Mouse (Mus musculus) neural tube, embryonic 11.5 days (tissue): ENCODE measurements at regions not wholly inside any gene's neighbourhood (a gene's known extent, or its start where the extent isn't known, plus 50 kb on each side); places are given as distances from the start of the nearest gene placed in this dataset.

Experiments
- ATAC-seq: fragments of 200-750 bp; cut with Nextera tagmentation; 2 replicates; pipeline ENCODE4 v1.8.0; 2017; ENCODE audit warnings: moderate number of reproducible peaks, mild to moderate bottlenecking, moderate TSS enrichment, moderate library complexity; ENCODE audit not compliant: insufficient read depth, low FRiP score, low TSS enrichment
- DNase-seq: peaks from one replicate; pipeline ENCODE4 v3.0.0-alpha.2; 2015; ENCODE audit warnings: low spot score
- H3K27ac ChIP-seq: fragments of 300-500 bp; sonication (generic); 2 replicates; pipeline ENCODE4 v1.5.1; 2014; ENCODE audit warnings: low read depth, mild to moderate bottlenecking, low read length
- H3K27me3 ChIP-seq: fragments of 300-500 bp; sonication (generic); 2 replicates; pipeline ENCODE4 v1.6.1; 2014; ENCODE audit warnings: mild to moderate bottlenecking, low read length, mixed read lengths; ENCODE audit not compliant: control insufficient read depth, insufficient read depth
- H3K36me3 ChIP-seq: fragments of 300-500 bp; sonication (generic); 2 replicates; pipeline ENCODE4 v1.6.1; 2014; ENCODE audit warnings: mild to moderate bottlenecking, low read length, moderate library complexity, mixed read lengths; ENCODE audit not compliant: control insufficient read depth, insufficient read depth
- H3K4me1 ChIP-seq: fragments of 300-500 bp; sonication (generic); 2 replicates; pipeline ENCODE4 v1.6.1; 2014; ENCODE audit warnings: low read length, mixed read lengths; ENCODE audit not compliant: control insufficient read depth, insufficient read depth
- H3K4me2 ChIP-seq: fragments of 300-500 bp; sonication (generic); 2 replicates; pipeline ENCODE4 v1.6.1; 2014; ENCODE audit warnings: low read depth, mild to moderate bottlenecking, moderate library complexity
- H3K4me3 ChIP-seq: fragments of 300-500 bp; sonication (generic); 2 replicates; pipeline ENCODE4 v1.5.1; 2014; ENCODE audit warnings: low read depth, low read length
- H3K9ac ChIP-seq: fragments of 300-500 bp; sonication (generic); 2 replicates; pipeline ENCODE4 v1.6.1; 2014; ENCODE audit warnings: mild to moderate bottlenecking, low read length
- H3K9me3 ChIP-seq: fragments of 300-500 bp; sonication (generic); 2 replicates; pipeline ENCODE4 v1.6.1; 2016; ENCODE audit warnings: low read length; ENCODE audit not compliant: control insufficient read depth
- WGBS: fragments of 180-500 bp; shearing (Covaris S2); extraction: QIAGEN DNeasy Blood & Tissue Kit; methylation state at CpG from one replicate; pipeline ENCODE4 v1.1.7; 2014; 5-methylcytosine and 5-hydroxymethylcytosine counted together

- Histone ChIP-seq H3K27me3 (0 out of 2 replicates have a peak, but pooled peaks cover 2% of the 10 kb centered on the region), H3K9ac (no peak overlapping the region), H3K4me2 (no peak overlapping the region), H3K4me1 (peaks cover 7% of the 10 kb centered on the region), H3K9me3 (no peaks in the 10 kb centered on the region), H3K36me3 (no peaks in the 10 kb centered on the region), H3K27ac (no peak overlapping the region), H3K4me3 (no peak overlapping the region)
- no peak for DNase-seq
- WGBS, result 66% methylated on average over 8 of the region's 8 CpGs
- no peak for ATAC-seq
Observed at GRCm38 (mm10) chr9:61064714-61065305, 270.5 kb downstream of the Uaca start.

DNA sequence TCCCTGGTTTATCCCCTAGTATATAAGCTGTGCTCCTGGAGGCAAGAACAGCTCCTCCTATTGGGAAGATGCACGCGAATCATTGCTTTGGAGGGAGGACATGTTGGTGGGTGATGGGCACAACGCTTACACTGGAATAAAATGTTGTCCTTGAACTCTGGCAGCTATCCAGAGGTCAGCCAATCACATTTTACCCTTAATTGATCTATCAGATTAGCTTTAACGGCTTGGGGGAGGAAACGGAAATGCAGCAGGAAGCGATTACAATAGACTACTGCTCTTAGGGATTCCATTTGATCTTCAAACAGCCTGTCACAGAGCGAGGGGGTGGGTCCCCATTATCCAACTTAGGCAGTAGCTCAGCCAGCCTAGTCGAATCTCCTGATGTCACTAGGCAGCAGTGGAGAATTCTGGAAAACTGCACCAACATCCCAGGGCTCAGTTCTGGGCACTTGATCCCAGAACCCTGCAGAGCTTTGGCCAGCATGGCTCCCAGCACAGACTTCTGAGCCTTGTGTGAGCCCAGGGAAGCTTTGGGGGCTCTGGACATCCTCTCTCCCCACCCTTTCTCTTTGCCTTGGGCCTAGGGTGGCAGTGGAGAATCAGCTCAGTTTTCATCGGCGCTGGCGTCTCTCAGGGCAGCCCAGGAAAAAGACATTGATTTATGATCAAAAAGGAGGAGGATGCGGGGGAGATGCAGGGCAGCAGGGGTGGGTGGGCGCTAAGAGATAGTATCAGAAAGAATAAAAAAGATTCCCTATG lies 275.4 kb downstream of the Uaca start:
- Histone ChIP-seq H3K4me1 (peaks cover 20% of the 10 kb centered on the region), H3K27me3 (0 out of 2 replicates have a peak, but pooled peaks cover 2% of the 10 kb centered on the region), H3K36me3 (no peaks in the 10 kb centered on the region), H3K9me3 (no peaks in the 10 kb centered on the region), H3K4me2 (no peak overlapping the region), H3K4me3 (no peak overlapping the region), H3K9ac (no peak overlapping the region), H3K27ac (peak overlapping the region; percentile 61)
- no peak for ATAC-seq
- no peak for DNase-seq
- WGBS, result 16% methylated on average over 13 of the region's 13 CpGs

DNA sequence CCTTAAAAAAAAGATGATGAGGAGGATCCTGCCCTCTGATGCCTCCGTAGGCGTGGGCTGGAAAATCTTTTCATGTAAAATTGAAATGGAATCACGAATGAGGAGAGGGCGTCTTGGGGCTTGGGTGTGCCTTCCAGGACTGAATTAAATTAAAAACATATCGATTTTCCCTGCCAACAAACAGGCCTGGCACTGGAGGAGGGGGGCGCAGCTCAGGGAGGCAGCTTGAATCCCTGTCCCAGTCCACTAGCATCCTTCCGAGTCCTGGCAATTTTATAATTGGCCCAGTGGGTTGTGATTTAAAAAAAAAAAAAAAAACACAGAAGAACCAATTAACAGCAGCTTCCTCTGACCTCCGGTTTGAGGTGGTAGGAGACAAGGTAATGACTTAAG lies 276.0 kb downstream of the Uaca start:
- 32% methylated on average over 8 of the region's 8 CpGs for WGBS
- Histone ChIP-seq H3K27me3 (0 out of 2 replicates have a peak, but pooled peaks cover 2% of the 10 kb centered on the region), H3K9ac (no peak overlapping the region), H3K4me2 (no peak overlapping the region), H3K9me3 (no peaks in the 10 kb centered on the region), H3K36me3 (no peaks in the 10 kb centered on the region), H3K4me3 (no peak overlapping the region), H3K4me1 (peaks cover 20% of the 10 kb centered on the region), H3K27ac (no peak overlapping the region)
- no peak for DNase-seq
- no peak for ATAC-seq

DNA sequence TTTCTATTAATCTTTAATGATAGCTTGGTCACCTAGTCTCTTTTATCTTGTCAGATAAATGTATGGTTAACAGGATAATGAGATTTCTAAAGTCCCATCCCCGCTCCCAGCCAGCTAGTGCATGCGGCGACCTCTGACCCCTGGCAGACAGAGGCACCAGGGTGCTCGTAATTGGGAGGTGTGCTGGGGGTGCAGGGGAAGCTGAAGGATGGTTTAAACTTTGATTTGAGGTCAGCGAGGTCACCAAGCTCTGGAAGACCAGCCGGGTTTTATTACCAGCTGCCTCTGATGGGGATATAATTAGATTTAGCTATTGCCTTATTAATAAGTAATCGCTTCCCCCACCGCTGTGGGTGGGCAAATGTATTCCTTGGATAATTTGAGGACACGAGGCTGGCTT lies 276.5 kb downstream of the Uaca start:
- Histone ChIP-seq H3K27ac (no peak overlapping the region), H3K4me2 (no peak overlapping the region), H3K9ac (no peak overlapping the region), H3K36me3 (no peaks in the 10 kb centered on the region), H3K4me3 (no peak overlapping the region), H3K9me3 (no peaks in the 10 kb centered on the region), H3K27me3 (0 out of 2 replicates have a peak, but pooled peaks cover 2% of the 10 kb centered on the region), H3K4me1 (peaks cover 20% of the 10 kb centered on the region)
- DNase-seq (peak; percentile 47), ATAC-seq (no peak)
- WGBS, result 12% methylated on average over 9 of the region's 9 CpGs

DNA sequence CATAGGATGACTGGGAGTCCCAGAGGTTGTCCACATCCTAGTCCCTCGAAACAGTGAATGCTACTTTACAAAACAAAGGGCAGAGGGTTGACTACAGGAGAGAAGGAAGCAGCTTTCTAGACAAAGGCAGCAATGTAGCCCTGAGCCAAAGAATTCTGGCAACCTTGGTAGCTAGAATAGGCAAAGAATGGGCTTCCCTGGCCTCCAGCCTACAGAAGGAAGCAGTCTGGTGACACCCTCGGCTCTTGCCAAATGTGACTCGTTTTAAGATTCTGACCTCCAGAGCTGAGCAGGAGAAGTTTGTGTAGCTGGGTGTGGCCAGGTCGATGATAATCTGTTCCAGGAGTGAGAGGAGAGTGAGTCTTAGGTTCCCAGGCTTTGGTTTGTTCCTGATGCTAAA lies 279.1 kb downstream of the Uaca start:
- Histone ChIP-seq H3K9me3 (no peaks in the 10 kb centered on the region), H3K27ac (no peak overlapping the region), H3K4me3 (no peak overlapping the region), H3K27me3 (no peaks in the 10 kb centered on the region), H3K36me3 (no peaks in the 10 kb centered on the region), H3K9ac (no peak overlapping the region), H3K4me2 (no peak overlapping the region), H3K4me1 (peaks cover 20% of the 10 kb centered on the region)
- 50% methylated on average over 4 of the region's 4 CpGs for WGBS
- DNase-seq (no peak), ATAC-seq (no peak)

- Histone ChIP-seq H3K27me3 (no peaks in the 10 kb centered on the region), H3K36me3 (no peaks in the 10 kb centered on the region), H3K4me2 (no peak overlapping the region), H3K9ac (no peak overlapping the region), H3K9me3 (no peaks in the 10 kb centered on the region), H3K27ac (no peak overlapping the region), H3K4me1 (peaks cover 11% of the 10 kb centered on the region), H3K4me3 (no peak overlapping the region)
- DNase-seq, result no peak
- WGBS, result 71% methylated on average over 4 of the region's 4 CpGs
- ATAC-seq, result no peak
Observed at GRCm38 (mm10) chr9:61075071-61075470, 280.7 kb downstream of the Uaca start.

DNA sequence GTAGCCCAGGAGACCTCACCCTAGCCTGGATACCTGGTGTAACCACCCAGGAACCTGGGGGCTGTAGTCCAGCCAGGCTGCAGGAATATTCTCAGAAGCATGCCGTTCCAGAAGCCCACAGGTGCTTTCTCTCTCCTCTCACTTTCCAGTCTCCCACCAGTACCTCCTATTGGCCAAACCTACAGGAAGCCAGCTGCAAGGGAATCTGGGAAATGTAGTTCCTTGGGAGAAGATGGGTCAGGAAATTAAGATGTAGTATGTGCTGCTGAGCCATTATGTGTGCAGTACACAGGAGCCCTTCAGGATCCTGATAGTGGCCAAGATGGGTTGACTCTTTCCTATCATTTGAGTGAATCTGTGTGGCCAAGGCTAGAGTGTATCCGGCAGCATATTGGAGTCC lies 282.8 kb downstream of the Uaca start:
- WGBS, result 59% methylated on average over 2 of the region's 2 CpGs
- no peak overlapping the region for H3K4me2 ChIP-seq
- no peak for DNase-seq
- no peak overlapping the region for H3K27ac ChIP-seq
- no peak overlapping the region for H3K4me3 ChIP-seq
- 0 out of 2 replicates have a peak, but pooled peaks cover 2% of the 10 kb centered on the region for H3K4me1 ChIP-seq
- no peaks in the 10 kb centered on the region for H3K9me3 ChIP-seq
- no peak for ATAC-seq
- no peaks in the 10 kb centered on the region for H3K27me3 ChIP-seq
- H3K36me3 ChIP-seq, result no peaks in the 10 kb centered on the region
- no peak overlapping the region for H3K9ac ChIP-seq

DNA sequence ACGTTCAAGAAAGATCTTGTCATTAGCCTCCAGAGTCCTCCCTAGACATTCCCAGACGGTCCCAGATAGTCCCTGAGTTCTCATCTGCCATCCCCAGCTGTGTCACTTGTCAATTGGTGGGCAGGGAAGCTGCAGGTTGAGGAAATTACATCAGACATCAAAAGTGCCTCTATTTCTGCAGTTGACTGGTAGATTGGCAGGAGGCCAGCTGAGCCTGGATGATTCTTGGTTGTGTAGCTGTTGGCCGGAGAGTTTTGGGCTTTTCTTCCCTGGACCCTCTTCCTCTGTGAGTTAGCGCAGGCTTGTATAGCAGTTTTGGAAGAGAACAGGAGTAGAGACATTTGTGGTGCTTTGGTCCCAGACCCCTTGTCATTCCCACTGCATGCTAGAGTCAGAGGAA lies 283.5 kb downstream of the Uaca start:
- no peak overlapping the region for H3K9ac ChIP-seq
- 0 out of 2 replicates have a peak, but pooled peaks cover 2% of the 10 kb centered on the region for H3K4me1 ChIP-seq
- no peak overlapping the region for H3K4me2 ChIP-seq
- WGBS, result 78% methylated on average over 4 of the region's 4 CpGs
- no peak for ATAC-seq
- no peaks in the 10 kb centered on the region for H3K27me3 ChIP-seq
- no peaks in the 10 kb centered on the region for H3K36me3 ChIP-seq
- H3K4me3 ChIP-seq, result no peak overlapping the region
- no peaks in the 10 kb centered on the region for H3K9me3 ChIP-seq
- no peak for DNase-seq
- no peak overlapping the region for H3K27ac ChIP-seq
